ENCODE assay signal across 38 mouse cellular contexts in genomic region chrX:86043899-86044298, GRCm38 (mm10). TPM values are rescaled to one million over a fixed set of nuclear protein-coding genes. Genes with fewer than 3 reads are reported as not detected.
"Had no signal": no experiment of that assay in that cellular context is flagged by ENCODE, and none has a peak within 500 bp of the region (broad histone marks: within the 10 kb centered on the region; RNA-seq: fewer than 3 reads in every experiment).

Gene Samt3, plus strand, starts transcription at chrX:86044199.

- H3K27ac ChIP-seq: left cerebral cortex, adult 2 months; limb, embryonic 10.5 days; limb, embryonic 12.5 days; limb, embryonic 13.5 days; limb, embryonic 15.5 days; liver, embryonic 12.5 days; liver, embryonic 13.5 days; liver, embryonic 14.5 days; liver, embryonic 15.5 days; lung, embryonic 15.5 days; macrophage; midbrain, embryonic 10.5 days; midbrain, embryonic 12.5 days; midbrain, embryonic 13.5 days; midbrain, embryonic 15.5 days had no signal

- H3K4me1 ChIP-seq: limb, embryonic 10.5 days; limb, embryonic 12.5 days; limb, embryonic 13.5 days; limb, embryonic 15.5 days; liver, embryonic 12.5 days; liver, embryonic 13.5 days; liver, embryonic 15.5 days; lung, embryonic 15.5 days; megakaryocyte, embryonic 14.5 days; midbrain, embryonic 10.5 days; midbrain, embryonic 12.5 days; midbrain, embryonic 13.5 days; midbrain, embryonic 15.5 days had no signal

- H3K4me3 ChIP-seq: left cerebral cortex, adult 2 months; limb, embryonic 10.5 days; limb, embryonic 12.5 days; limb, embryonic 13.5 days; limb, embryonic 15.5 days; liver, embryonic 12.5 days; liver, embryonic 13.5 days; liver, embryonic 15.5 days; lung, embryonic 15.5 days; megakaryocyte, embryonic 14.5 days; midbrain, embryonic 10.5 days; midbrain, embryonic 12.5 days; midbrain, embryonic 13.5 days; midbrain, embryonic 15.5 days; myocyte had no signal

- H3K36me3 ChIP-seq: limb, embryonic 10.5 days; limb, embryonic 12.5 days; limb, embryonic 13.5 days; limb, embryonic 15.5 days; liver, embryonic 12.5 days; liver, embryonic 13.5 days; liver, embryonic 15.5 days; lung, embryonic 15.5 days; midbrain, embryonic 10.5 days; midbrain, embryonic 12.5 days; midbrain, embryonic 13.5 days; midbrain, embryonic 15.5 days had no signal

- H3K27me3 ChIP-seq: limb, embryonic 12.5 days; limb, embryonic 13.5 days; limb, embryonic 15.5 days; liver, embryonic 12.5 days; liver, embryonic 13.5 days; liver, embryonic 15.5 days; lung, embryonic 15.5 days; megakaryocyte, embryonic 14.5 days; midbrain, embryonic 12.5 days; midbrain, embryonic 13.5 days; midbrain, embryonic 15.5 days had no signal

- DNase-seq: left cerebral cortex, postnatal 4 days; liver; liver, embryonic 13.5 days; liver, postnatal 0 days; lung, adult 18-20 months; lung, adult 2 months; lung, embryonic 14.5 days; lung, postnatal 10 days; lung, postnatal 14 days; lung, postnatal 36 days; lung, postnatal 4 days; midbrain, embryonic 14.5 days had no signal

RNA-seq across cellular contexts. Expression of gene Samt3, which starts in this region (rescaled TPM):
- polyA plus RNA-seq: limb, embryonic 10.5 days; limb, embryonic 11.5 days; limb, embryonic 12.5 days; limb, embryonic 13.5 days; limb, embryonic 14.5 days; limb, embryonic 15.5 days; liver, adult 2 months; liver, embryonic 11.5 days; liver, embryonic 12.5 days; liver, embryonic 13.5 days; liver, embryonic 14.5 days; liver, embryonic 15.5 days; liver, embryonic 16.5 days; liver, postnatal 0 days; lung, adult 2 months; lung, embryonic 14.5 days; lung, embryonic 15.5 days; lung, embryonic 16.5 days; lung, postnatal 0 days; macrophage; midbrain, embryonic 10.5 days; midbrain, embryonic 11.5 days; midbrain, embryonic 12.5 days; midbrain, embryonic 13.5 days; midbrain, embryonic 14.5 days; midbrain, embryonic 15.5 days; midbrain, embryonic 16.5 days; midbrain, postnatal 0 days; myocyte had no signal
